Mouse (Mus musculus) embryonic facial prominence, embryonic 15.5 days (tissue): ENCODE measurements around the gene Macrod2. TPM values are rescaled to one million over a fixed set of nuclear protein-coding genes. Genes with fewer than 3 reads are reported as not detected.

Experiments
- ATAC-seq: fragments of 200-750 bp; cut with Nextera tagmentation; 2 replicates; pipeline ENCODE4 v1.8.0; 2017; ENCODE audit warnings: low read depth, moderate TSS enrichment; ENCODE audit not compliant: insufficient number of reproducible peaks, low FRiP score, low TSS enrichment
- H3K27ac ChIP-seq: fragments of 300-500 bp; sonication (generic); replicated peaks from 2 replicates; pipeline ENCODE4 v1.5.1; 2015; ENCODE audit warnings: mild to moderate bottlenecking, inconsistent platforms
- H3K27me3 ChIP-seq: fragments of 300-500 bp; sonication (generic); 2 replicates; pipeline ENCODE4 v1.6.1; 2015; ENCODE audit warnings: inconsistent platforms
- H3K36me3 ChIP-seq: fragments of 300-500 bp; sonication (generic); 2 replicates; pipeline ENCODE4 v1.6.1; 2015; ENCODE audit warnings: mild to moderate bottlenecking, inconsistent platforms
- H3K4me1 ChIP-seq: fragments of 300-500 bp; sonication (generic); 2 replicates; pipeline ENCODE4 v1.6.1; 2015; ENCODE audit warnings: inconsistent platforms
- H3K4me2 ChIP-seq: fragments of 300-500 bp; sonication (generic); replicated peaks from 2 replicates; pipeline ENCODE4 v1.6.1; 2015; ENCODE audit warnings: mild to moderate bottlenecking, inconsistent platforms
- H3K4me3 ChIP-seq: fragments of 300-500 bp; sonication (generic); replicated peaks from 2 replicates; pipeline ENCODE4 v1.5.1; 2015; ENCODE audit warnings: mild to moderate bottlenecking, inconsistent platforms
- H3K9ac ChIP-seq: fragments of 300-500 bp; sonication (generic); 2 replicates; pipeline ENCODE4 v1.6.1; 2015; ENCODE audit warnings: inconsistent platforms
- H3K9me3 ChIP-seq: fragments of 300-500 bp; sonication (generic); replicated peaks from 2 replicates; pipeline ENCODE4 v1.6.1; 2016; ENCODE audit warnings: inconsistent platforms
- WGBS: fragments of 180-500 bp; shearing (Covaris S2); methylation state at CpG from one replicate; pipeline ENCODE4 v1.1.7; 2015; 5-methylcytosine and 5-hydroxymethylcytosine counted together
- polyA plus RNA-seq: library from polyadenylated mRNA; unstranded; fragments of >200 nt; fragmentation: Nextera tagmentation; extraction: Ambion mirVana; gene quantifications from 2 replicates; pipeline ENCODE4 v1.2.1, GENCODE M21; 2015

Macrod2 gene
- polyA plus RNA-seq, 1 experiment from 2014 or later: 38.9 TPM

DNA sequence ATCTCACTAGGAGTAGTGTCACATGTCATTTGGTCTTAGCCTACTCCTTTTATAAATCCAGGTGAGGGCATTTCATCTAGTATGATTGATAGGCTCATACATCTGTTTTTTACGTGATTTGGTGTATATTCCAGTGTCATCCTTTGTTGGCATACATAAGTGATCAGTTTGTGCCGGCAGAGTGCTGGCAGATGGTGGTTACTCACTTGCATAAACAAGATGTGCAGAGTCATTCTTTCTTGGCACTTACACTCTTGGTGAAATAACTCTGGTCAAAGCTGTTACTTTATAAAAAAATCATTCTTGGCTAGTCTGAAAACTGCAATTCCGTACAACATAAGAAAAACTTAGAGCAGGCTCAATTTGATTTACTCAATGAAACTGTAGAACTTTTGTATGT, 102.6 kb downstream of the Macrod2 start:
- Histone ChIP-seq H3K4me2 (no peak overlapping the region), H3K27ac (no peak overlapping the region), H3K9me3 (no peaks in the 10 kb centered on the region), H3K4me3 (no peak overlapping the region), H3K4me1 (no peaks in the 10 kb centered on the region), H3K9ac (no peak overlapping the region), H3K27me3 (no peaks in the 10 kb centered on the region), H3K36me3 (no peaks in the 10 kb centered on the region)
- WGBS: 64% methylated on average over 3 of the region's 3 CpGs
- ATAC-seq: no peak

DNA sequence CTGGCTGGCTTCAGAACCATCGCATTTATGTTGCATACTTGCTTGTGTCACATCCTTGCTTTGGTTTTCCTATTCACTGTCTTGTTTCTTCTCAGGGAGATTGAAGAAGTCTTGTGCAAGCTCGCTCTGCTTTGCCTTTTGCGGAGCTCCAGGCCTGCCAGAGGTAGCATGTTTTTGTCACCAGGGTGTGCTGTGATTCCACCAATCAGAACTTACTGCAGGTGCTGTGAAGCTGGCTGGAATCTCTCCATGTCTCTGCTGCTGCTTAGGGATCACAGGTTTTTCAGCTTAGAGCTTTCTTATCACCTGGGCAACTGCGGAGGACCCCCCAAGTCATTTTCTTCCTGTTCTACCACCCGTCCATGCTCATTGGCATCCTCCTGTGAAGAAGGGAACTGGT, 105.8 kb downstream of the Macrod2 start:
- Histone ChIP-seq H3K9ac (no peak overlapping the region), H3K4me3 (no peak overlapping the region), H3K27me3 (no peaks in the 10 kb centered on the region), H3K4me1 (no peaks in the 10 kb centered on the region), H3K27ac (no peak overlapping the region), H3K36me3 (no peaks in the 10 kb centered on the region), H3K4me2 (no peak overlapping the region), H3K9me3 (no peaks in the 10 kb centered on the region)
- ATAC-seq: no peak; the same call in 1 of the 2 replicates
- 30% methylated on average over 5 of the region's 5 CpGs for WGBS

DNA sequence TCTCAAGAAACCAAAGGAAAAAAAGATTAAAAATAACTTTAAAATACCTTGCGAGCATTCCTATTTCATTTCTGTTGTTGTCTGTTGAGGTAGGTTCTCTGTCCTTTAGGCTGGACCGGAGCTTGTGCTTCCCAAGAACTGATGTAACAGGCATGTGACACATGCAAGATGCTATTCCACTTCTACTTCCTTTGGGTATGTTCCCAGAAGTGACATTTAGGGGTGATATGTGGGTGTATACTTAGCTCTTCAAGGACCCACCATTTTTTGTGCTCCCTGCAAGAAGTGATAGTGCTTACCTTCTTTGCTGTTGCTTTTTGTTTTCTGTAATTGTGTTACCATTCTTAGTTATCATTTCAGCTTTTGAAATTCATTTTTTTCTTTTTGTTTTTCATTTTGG, 126.4 kb downstream of the Macrod2 start:
- no peak for ATAC-seq
- Histone ChIP-seq H3K27me3 (no peaks in the 10 kb centered on the region), H3K27ac (no peak overlapping the region), H3K36me3 (no peaks in the 10 kb centered on the region), H3K4me1 (no peaks in the 10 kb centered on the region), H3K9ac (no peak overlapping the region), H3K4me2 (no peak overlapping the region), H3K9me3 (no peaks in the 10 kb centered on the region), H3K4me3 (no peak overlapping the region)
- 89% methylated on average over 2 of the region's 2 CpGs for WGBS

- Histone ChIP-seq H3K4me1 (no peaks in the 10 kb centered on the region), H3K27ac (no peak overlapping the region), H3K9ac (no peak overlapping the region), H3K27me3 (no peaks in the 10 kb centered on the region), H3K9me3 (no peaks in the 10 kb centered on the region), H3K4me2 (no peak overlapping the region), H3K4me3 (no peak overlapping the region), H3K36me3 (no peaks in the 10 kb centered on the region)
- 49% methylated on average over 2 of the region's 2 CpGs for WGBS
- no peak for ATAC-seq
These were observed 135.1 kb downstream of the Macrod2 start for GRCm38 (mm10) chr2:140530214-140530613.

DNA sequence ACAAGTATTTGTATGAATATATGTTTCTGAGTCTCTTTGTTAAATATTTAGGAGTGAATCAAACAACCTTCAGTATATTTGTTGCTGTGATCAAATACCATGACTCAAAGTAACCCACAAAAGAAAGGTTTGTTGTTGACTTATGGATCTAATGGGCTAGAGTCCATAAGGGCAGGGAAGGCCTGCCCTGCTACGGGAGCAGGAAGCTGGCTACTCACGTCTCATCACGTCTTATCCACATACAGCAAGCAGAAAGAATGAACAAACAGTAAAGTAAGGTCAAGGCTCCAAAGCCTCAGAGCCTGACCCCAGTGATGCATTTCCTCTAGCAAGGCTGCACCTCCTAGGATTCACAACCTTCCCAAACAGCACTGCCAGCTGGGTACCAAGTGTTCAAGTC, 136.9 kb downstream of the Macrod2 start:
- 72% methylated on average over 3 of the region's 3 CpGs for WGBS
- H3K36me3 ChIP-seq: no peaks in the 10 kb centered on the region
- H3K9me3 ChIP-seq: no peaks in the 10 kb centered on the region

DNA sequence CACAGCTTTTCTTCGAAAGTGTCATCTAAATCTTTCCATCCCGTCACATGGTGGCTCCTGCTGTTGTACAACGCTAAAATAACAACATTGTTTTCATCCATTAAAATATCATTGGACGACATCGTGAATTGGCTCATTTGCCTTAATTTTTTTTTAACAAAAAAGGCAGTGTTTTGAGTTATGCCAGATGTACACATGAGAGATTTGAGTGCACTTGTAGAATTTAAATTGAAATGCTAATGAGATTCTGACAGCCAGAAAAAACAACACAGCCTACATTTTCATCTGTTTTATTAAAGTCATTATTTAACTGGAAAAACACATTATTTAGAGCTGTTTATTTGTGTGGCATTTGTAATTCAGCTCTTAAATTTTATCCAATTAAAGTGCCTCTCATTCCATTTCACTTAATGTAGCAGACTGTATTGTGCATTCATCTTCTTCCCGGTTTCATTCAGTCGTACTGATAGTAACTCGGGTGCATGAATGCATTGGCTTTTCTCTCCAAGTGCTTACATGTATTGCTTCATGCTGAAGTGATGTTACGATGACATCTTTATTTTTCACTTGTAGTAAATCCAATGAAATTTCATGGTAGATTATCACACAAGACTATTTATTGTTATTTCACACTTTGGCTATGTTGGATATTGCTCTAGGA, 137.9 kb downstream of the Macrod2 start:
- H3K27me3 ChIP-seq: no peaks in the 10 kb centered on the region
- H3K4me3 ChIP-seq: no peak overlapping the region
- no peaks in the 10 kb centered on the region for H3K4me1 ChIP-seq
- H3K4me2 ChIP-seq: no peak overlapping the region
- H3K36me3 ChIP-seq: no peaks in the 10 kb centered on the region
- no peaks in the 10 kb centered on the region for H3K9me3 ChIP-seq
- ATAC-seq: no peak
- no peak overlapping the region for H3K9ac ChIP-seq
- 63% methylated on average over 9 of the region's 9 CpGs for WGBS
- H3K27ac ChIP-seq: no peak overlapping the region

More for the DNA sequence above, 136.9 kb downstream of the Macrod2 start:
- H3K27ac ChIP-seq: no peak overlapping the region
- no peaks in the 10 kb centered on the region for H3K27me3 ChIP-seq
- no peaks in the 10 kb centered on the region for H3K4me1 ChIP-seq
- no peak overlapping the region for H3K4me3 ChIP-seq
- H3K9ac ChIP-seq: no peak overlapping the region
- no peak for ATAC-seq
- H3K4me2 ChIP-seq: no peak overlapping the region

DNA sequence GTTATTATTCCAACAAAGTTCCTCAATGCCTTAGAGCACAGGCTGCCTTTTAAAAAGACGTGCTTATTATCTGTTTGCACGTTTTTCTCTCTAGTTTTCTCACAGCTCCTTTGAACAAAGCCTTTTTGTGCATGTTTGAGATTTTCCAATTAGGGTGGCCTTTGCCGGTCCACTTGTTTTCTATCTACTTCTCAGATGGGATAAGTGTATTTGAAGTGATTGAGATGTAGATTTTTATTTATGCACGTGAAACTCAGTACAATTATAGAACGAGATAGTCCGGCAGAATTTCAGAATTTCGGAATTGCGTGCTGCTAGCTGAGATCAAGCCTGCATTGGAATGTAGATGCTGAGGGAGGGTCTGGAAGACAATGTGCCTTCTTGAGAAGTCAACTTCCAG, 138.5 kb downstream of the Macrod2 start:
- no peak overlapping the region for H3K9ac ChIP-seq
- ATAC-seq: no peak
- no peak overlapping the region for H3K4me3 ChIP-seq
- H3K27me3 ChIP-seq: no peaks in the 10 kb centered on the region
- WGBS: 58% methylated on average over 8 of the region's 8 CpGs
- no peaks in the 10 kb centered on the region for H3K9me3 ChIP-seq
- H3K4me2 ChIP-seq: no peak overlapping the region
- H3K4me1 ChIP-seq: no peaks in the 10 kb centered on the region
- H3K27ac ChIP-seq: no peak overlapping the region
- H3K36me3 ChIP-seq: no peaks in the 10 kb centered on the region

GRCm38 (mm10) chr2:140534583-140534982, 139.5 kb downstream of the Macrod2 start:
- H3K27me3 ChIP-seq: no peaks in the 10 kb centered on the region
- WGBS: 86% methylated on average over 3 of the region's 3 CpGs
- no peaks in the 10 kb centered on the region for H3K4me1 ChIP-seq
- H3K9ac ChIP-seq: no peak overlapping the region
- no peak overlapping the region for H3K4me2 ChIP-seq
- no peak for ATAC-seq
- no peak overlapping the region for H3K4me3 ChIP-seq
- no peak overlapping the region for H3K27ac ChIP-seq
- no peaks in the 10 kb centered on the region for H3K9me3 ChIP-seq
- no peaks in the 10 kb centered on the region for H3K36me3 ChIP-seq

- Histone ChIP-seq H3K9ac (no peak overlapping the region), H3K9me3 (no peaks in the 10 kb centered on the region), H3K4me3 (no peak overlapping the region), H3K27me3 (no peaks in the 10 kb centered on the region), H3K4me2 (no peak overlapping the region), H3K4me1 (no peaks in the 10 kb centered on the region), H3K27ac (no peak overlapping the region), H3K36me3 (no peaks in the 10 kb centered on the region)
- 90% methylated on average over 5 of the region's 5 CpGs for WGBS
- no peak for ATAC-seq
These were observed 140.9 kb downstream of the Macrod2 start for GRCm38 (mm10) chr2:140535832-140536571.

DNA sequence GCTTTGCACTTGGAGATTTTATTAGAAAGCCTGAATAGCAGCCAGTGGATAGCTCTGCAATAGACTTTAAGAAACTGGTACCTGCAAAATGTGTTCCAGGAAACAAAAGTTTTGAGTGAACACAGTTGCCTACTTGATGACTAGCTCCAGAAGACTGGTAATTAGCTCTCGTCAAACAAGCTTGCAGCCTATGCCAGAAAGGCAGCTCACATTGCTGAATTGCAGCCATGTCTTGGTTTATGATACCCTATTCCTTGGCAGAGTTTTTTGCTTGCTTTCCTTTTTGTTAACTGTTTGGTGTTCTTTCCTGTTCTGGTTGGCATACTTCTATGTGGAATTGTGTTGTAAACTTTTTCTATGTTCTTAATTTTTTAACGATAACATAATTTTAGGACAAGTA, 154.2 kb downstream of the Macrod2 start:
- H3K9ac ChIP-seq: no peak overlapping the region
- no peak overlapping the region for H3K4me3 ChIP-seq
- WGBS: 64% methylated on average over 2 of the region's 2 CpGs
- H3K36me3 ChIP-seq: no peaks in the 10 kb centered on the region
- no peak overlapping the region for H3K4me2 ChIP-seq
- no peak overlapping the region for H3K27ac ChIP-seq
- no peaks in the 10 kb centered on the region for H3K9me3 ChIP-seq
- no peaks in the 10 kb centered on the region; the same call in 1 of the 2 replicates for H3K4me1 ChIP-seq
- no peaks in the 10 kb centered on the region for H3K27me3 ChIP-seq
- no peak for ATAC-seq

DNA sequence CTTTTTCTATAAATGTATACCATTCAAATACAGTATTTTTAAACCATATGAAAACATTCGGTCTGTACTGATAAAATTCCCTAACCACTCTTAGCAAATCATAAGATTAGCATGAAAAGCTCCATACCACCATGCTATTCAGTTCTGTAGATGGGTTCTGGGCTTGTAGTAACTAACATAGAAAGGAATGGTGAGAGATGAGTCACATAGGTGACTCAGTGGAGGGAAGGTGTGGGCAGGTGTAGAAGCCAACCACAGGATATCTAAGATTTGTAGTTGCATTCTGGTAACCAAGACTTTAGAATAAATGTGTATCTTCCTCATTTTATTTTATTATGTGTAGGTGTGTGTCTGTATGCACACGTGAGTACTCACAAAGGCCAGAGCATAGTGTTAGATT, 166.3 kb downstream of the Macrod2 start:
- WGBS: 90% methylated on average over 2 of the region's 2 CpGs
- ATAC-seq: no peak
- H3K4me1 ChIP-seq: no peaks in the 10 kb centered on the region
- H3K27me3 ChIP-seq: no peaks in the 10 kb centered on the region
- no peak overlapping the region for H3K4me2 ChIP-seq
- H3K36me3 ChIP-seq: no peaks in the 10 kb centered on the region
- H3K4me3 ChIP-seq: no peak overlapping the region
- H3K9me3 ChIP-seq: no peaks in the 10 kb centered on the region
- H3K9ac ChIP-seq: no peak overlapping the region
- no peak overlapping the region for H3K27ac ChIP-seq

DNA sequence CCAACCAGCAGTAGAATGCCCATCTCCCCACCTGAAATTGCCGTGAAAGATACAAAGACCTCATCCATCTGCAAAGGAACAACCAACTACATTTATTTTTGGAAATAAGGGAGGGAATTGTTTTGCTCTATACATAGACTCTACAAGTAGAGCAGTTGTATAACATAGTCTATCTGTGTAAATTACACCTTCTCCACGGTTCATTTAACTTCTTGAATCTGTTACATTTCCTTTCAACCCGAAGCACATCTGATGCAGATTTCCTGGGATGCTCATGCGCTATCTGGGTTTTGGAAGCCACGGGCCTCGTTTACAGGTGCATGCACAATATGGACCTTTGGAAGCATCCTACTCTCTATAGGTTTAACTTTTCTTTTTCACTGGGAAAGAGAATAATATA, 175.8 kb downstream of the Macrod2 start:
- Histone ChIP-seq H3K4me2 (no peak overlapping the region), H3K4me1 (no peaks in the 10 kb centered on the region), H3K4me3 (no peak overlapping the region), H3K27me3 (no peaks in the 10 kb centered on the region), H3K36me3 (no peaks in the 10 kb centered on the region), H3K27ac (no peak overlapping the region), H3K9me3 (no peaks in the 10 kb centered on the region), H3K9ac (no peak overlapping the region)
- WGBS: 75% methylated on average over 6 of the region's 6 CpGs
- ATAC-seq: no peak
